In the genomic region with DNA sequence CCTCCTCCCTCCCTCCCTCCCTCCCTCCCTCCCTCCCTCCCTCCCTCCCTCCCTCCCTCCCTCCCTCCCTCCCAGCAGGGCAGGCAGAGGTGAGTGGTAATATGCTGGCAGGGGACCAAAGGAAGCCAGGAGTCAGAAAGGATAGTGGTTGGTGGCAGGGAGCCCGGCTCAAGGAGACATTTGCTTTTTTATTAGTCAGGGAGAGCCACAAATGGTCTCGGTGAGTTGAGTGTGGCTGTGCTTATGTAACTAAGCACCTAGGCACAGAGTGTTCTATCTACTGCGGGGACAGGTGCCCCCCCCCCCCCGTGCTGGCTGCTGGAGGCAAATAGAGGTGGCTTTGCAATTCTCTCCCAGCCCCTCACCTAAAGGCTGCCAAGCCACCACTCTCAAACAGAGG, we compare ENCODE assay signal across 9 mouse cellular contexts.
DNase-seq lines count a peak whose midpoint lies in the region; ATAC-seq lines count a peak whose summit lies in the region.
"Had no signal": no experiment of that assay in that cellular context is flagged by ENCODE, and none has a peak within 500 bp of the region (broad histone marks: within the 10 kb centered on the region; RNA-seq: fewer than 3 reads in every experiment).

No protein-coding gene starts in this region.

- WGBS in heart, embryonic 16.5 days = 18% methylated on average over 4 of the region's 4 CpGs

- no peaks in the 10 kb centered on the region for H3K9me3 ChIP-seq in heart, embryonic 16.5 days (replicated peaks; ENCODE audit: control insufficient read depth, low read length)
- H3K9me3 ChIP-seq: midbrain, embryonic 12.5 days had no signal

- H3K4me2 ChIP-seq in heart, embryonic 16.5 days (ENCODE audit: low read depth, low read length) = no peak overlapping the region
- H3K4me2 ChIP-seq: midbrain, embryonic 12.5 days had no signal

- peak; percentile 25 for ATAC-seq in heart, embryonic 16.5 days (replicated peaks; ENCODE audit: extremely low read depth, insufficient read depth, low FRiP score)
- no peak for ATAC-seq in CD4-positive, CD25-positive, alpha-beta regulatory T cell, adult 4 months

- DNase-seq in testis, postnatal 14 days (ENCODE audit: low spot score) = peak; percentile 46
- DNase-seq in testis, postnatal 10 days (ENCODE audit: low spot score) = no peak
- DNase-seq in cerebellum, adult 8-10 months = peak; percentile 36
- no peak for DNase-seq in ovary, adult 18-20 months (ENCODE audit: low spot score)
- no peak for DNase-seq in left cerebral cortex, postnatal 25 days (ENCODE audit: low spot score in 2 of 2)
- DNase-seq: thymus, adult 2 months had no signal

- H3K9ac ChIP-seq in heart, embryonic 16.5 days (ENCODE audit: low read length) = no peak overlapping the region; the same call in 1 of the 2 replicates
- H3K9ac ChIP-seq: midbrain, embryonic 12.5 days had no signal

- peaks cover 18% of the 10 kb centered on the region for H3K4me1 ChIP-seq in heart, embryonic 16.5 days (ENCODE audit: control insufficient read depth, insufficient read depth, low read length)

- H3K27me3 ChIP-seq in heart, embryonic 16.5 days (ENCODE audit: control insufficient read depth, insufficient read depth, low read length) = no peaks in the 10 kb centered on the region

- H3K36me3 ChIP-seq in heart, embryonic 16.5 days (ENCODE audit: control insufficient read depth, insufficient read depth) = no peaks in the 10 kb centered on the region
- H3K36me3 ChIP-seq: midbrain, embryonic 12.5 days had no signal

- H3K4me3 ChIP-seq in heart, embryonic 16.5 days (ENCODE audit: low read length) = no peak overlapping the region
- H3K4me3 ChIP-seq: midbrain, embryonic 12.5 days had no signal

- intact Hi-C loops in left cerebral cortex, postnatal 25 days (cut with DNase I) = no loop called here

- peak overlapping the region; percentile 93 for H3K27ac ChIP-seq in heart, embryonic 16.5 days (ENCODE audit: low read length)
- H3K27ac ChIP-seq: midbrain, embryonic 12.5 days had no signal

Comparison
In these comparisons a context has a peak if more than half of its experiments do, and no peak if none do; other contexts are left out.
1. DNase-seq: peak in testis, postnatal 14 days (single experiment) and cerebellum, adult 8-10 months (single experiment); none in testis, postnatal 10 days (single experiment), ovary, adult 18-20 months (single experiment) and left cerebral cortex, postnatal 25 days (0 of 2).